Mouse (Mus musculus): ENCODE results near the gene Rpl13.

Gene Rpl13

DNA sequence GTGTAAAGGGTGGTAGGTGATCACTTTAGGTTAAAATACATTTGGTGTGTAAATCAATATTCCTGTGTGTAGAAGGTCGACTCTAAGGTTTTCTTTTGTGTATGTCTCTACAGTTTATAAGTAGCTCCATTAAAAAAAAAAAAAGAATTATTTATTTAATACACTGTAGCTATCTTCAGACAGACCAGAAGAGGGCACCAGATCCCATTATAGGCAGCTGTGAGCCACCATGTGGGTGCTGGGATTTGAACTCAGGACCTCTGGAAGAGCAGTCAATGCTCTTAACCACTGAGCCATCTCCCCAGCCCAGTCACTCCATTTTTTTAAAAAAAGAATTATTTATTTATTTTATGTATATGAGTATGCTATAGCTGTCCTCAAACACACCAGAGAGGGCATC, 5.9 kb downstream of the Rpl13 start:
- DNase-seq = no peak

DNA sequence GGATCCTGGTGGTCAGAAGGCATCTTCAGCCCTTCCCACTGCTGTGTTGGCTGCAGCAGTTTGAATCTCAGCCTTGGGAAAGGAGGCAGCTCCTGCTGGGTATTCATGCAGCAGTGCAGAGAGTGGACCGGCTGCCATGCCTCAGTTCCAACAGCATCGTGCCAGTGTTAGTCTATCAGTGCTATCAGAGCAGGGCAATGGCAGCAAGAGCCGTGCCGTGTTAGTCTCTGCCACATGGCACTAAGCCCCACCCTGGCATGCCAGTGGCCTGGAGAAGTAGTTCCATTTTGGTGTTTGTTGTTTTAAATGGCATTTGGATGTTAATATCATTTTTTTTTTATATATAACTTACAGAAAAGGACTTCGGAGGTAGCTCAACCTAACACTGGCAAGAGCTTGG, 6.8 kb downstream of the Rpl13 start:
- DNase-seq = no peak

- peak; percentile 57 to 60 for DNase-seq
Measured at GRCm38 (mm10) chr8:123110649-123111048, 8.5 kb downstream of the Rpl13 start.

DNA sequence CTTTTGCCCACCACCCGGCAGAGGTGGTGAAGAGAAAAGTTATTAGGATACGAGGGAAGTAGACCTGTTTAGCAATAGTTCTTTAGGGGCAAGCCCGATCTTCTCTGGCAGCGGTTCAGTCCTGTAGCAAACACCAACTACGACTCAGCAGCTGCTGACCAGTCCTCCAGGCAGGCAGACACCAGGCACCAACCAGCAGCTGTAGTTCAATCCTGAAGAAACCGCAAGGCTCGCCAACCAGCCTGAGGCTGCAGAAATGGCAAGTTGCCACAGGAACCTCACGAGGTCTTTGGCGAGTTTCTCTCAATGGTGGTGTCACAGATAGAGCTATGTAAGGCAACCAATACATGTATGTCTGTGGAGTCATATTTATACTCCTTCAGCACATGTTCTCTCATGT, 10.7 kb downstream of the Rpl13 start:
- no peak for DNase-seq

DNA sequence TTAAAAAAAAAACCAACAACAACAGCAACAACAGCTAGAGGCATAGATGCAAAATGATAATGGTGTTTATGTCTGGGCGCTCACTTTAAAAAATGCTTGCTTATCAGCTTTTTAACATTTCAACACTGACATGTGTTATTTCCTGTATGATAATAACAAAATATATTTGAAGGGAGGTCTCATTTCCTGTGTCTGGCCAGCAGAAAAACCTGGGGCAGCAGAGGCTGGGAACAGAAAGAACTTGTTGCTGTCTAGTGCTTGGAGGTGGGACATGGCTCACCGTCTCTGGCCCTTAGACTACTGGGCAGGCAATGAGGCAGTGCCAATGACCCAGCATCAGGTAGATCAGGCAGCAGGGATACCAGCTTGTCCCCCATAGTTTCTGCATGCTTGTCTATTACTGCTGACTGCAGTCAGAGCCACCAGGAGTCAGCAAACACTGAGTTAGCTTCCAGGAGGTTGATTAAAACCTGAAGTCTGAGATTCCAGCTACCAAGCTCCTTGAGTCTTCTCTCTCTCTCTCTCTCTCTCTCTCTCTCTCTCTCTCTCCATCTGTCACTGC, 11.8 kb downstream of the Rpl13 start:
- no peak for DNase-seq

- DNase-seq = no peak
Measured at GRCm38 (mm10) chr8:123114644-123115043, 12.5 kb downstream of the Rpl13 start.

DNA sequence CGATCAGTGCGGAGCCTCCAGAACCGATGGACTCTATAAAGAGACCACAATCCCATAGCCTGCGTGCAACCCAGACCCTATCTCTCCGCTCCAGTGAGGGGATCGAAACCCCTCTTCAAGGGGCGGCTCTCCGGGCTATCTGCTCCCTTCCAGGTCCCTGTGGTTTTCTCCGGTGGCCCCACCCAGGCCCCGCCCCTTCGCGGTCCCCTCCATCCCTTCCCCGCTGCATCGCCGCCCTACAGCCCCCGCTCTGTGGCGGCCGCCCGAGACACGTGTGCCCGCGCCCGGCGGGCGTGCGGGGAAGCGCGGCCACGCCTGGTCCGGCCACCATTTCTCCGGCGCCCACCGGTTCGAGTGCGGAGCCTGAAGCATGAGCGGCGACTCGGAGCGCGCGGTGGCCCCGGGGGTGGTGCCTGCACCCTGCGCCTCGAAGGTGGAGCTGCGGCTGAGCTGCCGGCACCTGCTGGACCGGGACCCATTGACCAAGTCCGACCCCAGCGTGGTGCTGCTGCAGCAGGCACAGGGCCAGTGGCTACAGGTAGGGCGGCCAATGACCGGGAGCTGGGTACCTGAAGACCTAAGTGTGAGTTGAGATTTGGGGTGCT, 15.1 kb downstream of the Rpl13 start, which contains the start of gene Cpne7:
Cpne7 (plus strand) TSS at position 248 of the 605 bp plus-strand sequence.
- no peak for DNase-seq

DNA sequence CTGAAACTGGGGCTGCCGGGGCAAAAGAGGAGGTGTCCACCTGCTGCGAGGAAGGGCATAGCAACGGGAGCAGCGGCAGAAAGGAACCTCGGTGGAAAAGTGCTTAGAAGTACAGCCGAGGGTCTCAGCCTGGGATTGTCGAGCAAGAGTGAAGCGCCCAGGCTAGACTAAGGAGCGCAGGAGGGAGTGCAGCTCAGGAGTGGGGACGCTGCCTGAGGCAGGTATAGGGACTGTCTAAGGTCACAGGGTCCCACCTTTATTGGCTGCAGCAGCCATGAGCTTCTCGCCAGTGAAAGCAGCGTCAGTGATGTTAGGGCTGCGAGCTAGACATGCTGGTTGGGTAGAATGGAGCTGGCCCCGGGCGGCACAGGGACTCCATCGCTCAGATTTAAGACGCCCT, 15.6 kb downstream of the Rpl13 start:
- no peak for DNase-seq

DNA sequence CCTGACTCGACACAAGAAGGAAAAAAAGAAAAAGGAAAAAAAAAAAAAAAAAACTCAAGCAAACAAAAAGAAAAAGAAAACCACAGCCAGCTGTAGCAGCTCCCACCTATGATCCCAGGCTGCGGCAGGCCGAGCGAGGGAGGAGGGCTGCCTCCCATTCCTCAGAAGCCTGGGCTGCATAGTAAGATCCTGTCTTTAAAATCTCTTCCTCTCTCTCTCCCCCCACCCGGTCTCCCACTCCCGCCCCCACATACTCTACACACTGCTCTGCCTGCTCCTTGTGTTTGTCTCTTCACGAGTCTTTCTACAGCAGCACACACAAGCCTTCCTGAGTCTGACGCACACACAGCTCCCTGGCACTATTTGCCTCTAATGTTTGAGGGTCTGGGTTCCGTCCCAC, 19.9 kb downstream of the Rpl13 start:
- no peak for DNase-seq

GRCm38 (mm10) chr8:123122670-123123069, 20.5 kb downstream of the Rpl13 start:
- no peak for DNase-seq

GRCm38 (mm10) chr8:123126193-123126816, 24.2 kb downstream of the Rpl13 start:
- DNase-seq = peak; percentile 22 to 32

DNA sequence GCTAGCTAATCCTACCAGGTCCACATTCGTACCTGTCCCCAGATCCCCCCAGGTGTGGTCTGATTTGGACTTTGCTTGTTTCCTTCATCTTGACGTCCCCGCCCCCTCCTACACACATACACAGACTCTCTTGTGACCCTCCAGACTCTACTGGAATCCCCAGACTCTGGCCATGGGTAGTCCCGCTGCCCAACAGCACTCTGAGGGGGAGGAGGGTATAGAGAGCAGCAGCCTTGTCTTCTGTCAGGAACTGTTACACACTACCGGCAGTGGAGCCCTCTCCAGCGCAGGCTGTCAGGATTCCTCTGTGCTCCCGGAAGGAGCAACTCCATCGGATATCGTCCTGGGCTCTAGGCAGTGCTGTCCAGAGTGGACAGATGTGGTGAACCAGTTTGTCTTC, 28.9 kb downstream of the Rpl13 start:
- no peak for DNase-seq

DNA sequence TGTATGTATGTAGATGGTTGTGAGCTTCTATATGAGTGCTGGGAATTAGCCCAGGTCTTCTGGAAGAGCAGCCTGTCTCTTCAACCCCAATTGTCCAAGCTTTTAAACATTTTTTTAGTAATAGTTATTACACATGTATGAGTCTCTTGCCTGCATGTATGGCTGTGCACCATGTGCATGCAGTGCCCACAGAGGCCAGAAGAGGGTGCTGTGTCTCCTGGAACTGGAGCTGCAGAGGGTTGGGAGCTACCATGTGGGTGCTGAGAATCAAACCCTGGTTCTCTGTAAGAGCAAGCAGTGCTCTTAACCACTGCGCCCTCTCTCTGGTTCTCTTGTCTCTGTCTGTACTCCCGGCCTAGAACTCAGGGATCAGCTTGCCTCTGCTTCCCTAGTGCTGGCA, 30.8 kb downstream of the Rpl13 start:
- DNase-seq = no peak

DNA sequence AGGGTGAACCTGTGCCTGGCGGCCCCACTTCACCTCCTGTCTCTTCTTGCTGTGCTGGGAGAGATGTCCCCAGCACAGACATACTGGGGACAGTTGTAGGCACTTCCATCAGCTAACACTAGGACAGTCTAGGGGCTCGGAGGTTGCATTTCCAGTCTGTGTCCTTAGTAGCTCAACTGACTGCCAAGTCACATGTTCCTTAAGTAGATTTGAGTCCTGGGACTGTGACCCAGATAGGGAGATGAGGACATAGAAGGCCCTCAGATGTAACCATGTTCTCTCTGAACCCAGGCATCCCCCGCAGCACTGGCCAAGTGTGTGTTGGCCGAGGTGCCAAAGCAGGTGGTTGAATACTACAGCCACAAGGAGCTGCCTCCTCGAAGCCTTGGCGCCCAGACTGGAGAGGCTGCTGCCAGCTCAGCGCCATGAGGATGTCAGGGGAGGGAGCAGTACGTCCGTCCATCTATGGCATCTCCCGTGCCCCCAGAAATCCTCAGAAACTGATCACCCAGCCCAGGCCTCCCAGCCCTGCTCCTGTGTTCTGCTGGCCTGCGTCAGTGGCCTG, 32.1 kb downstream of the Rpl13 start:
- DNase-seq = no peak

DNA sequence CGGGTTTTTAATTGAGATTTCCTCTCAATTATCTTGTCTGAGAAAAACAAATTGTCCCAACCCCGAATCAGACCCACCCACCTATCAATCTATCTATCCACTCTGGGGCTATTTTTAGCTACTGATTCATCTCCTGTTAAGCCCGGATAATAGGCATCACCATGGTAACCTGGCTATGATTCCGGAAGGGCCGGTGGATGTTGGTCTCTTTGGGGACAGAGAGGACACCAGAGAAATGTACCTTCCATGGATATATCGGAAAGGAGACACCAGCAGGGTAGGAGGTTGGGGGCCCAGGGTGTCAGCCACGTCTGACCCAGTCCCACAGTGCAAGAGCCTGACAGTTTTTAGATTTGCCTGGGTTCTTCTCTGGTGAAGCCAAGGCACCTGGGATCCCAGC, 33.3 kb downstream of the Rpl13 start:
- no peak for DNase-seq

GRCm38 (mm10) chr8:123135806-123136205, 33.7 kb downstream of the Rpl13 start:
- no peak for DNase-seq

DNA sequence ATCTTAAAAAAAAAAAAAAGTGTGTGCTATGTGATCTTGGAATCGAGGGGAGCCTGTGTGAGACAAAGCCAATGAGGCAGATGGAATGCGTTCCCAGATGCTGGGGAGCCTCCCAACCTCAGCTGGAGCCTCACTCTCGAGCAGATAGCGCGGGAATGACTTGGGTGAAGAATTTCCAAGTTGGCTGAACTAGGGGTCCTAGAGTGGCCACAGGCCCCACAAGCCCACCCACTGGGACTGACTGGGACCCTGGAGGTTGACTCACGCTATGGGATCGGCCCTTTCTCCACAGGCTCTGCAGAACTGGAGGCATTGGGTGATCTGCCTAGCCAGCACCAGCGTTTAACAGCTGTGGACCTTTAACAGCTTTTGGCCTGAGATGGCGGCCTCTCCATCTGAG, 34.1 kb downstream of the Rpl13 start:
- DNase-seq = no peak

- DNase-seq = no peak
Measured at GRCm38 (mm10) chr8:123137645-123138077, 35.5 kb downstream of the Rpl13 start.

GRCm38 (mm10) chr8:123138741-123139140, 36.6 kb downstream of the Rpl13 start:
- DNase-seq = no peak

DNA sequence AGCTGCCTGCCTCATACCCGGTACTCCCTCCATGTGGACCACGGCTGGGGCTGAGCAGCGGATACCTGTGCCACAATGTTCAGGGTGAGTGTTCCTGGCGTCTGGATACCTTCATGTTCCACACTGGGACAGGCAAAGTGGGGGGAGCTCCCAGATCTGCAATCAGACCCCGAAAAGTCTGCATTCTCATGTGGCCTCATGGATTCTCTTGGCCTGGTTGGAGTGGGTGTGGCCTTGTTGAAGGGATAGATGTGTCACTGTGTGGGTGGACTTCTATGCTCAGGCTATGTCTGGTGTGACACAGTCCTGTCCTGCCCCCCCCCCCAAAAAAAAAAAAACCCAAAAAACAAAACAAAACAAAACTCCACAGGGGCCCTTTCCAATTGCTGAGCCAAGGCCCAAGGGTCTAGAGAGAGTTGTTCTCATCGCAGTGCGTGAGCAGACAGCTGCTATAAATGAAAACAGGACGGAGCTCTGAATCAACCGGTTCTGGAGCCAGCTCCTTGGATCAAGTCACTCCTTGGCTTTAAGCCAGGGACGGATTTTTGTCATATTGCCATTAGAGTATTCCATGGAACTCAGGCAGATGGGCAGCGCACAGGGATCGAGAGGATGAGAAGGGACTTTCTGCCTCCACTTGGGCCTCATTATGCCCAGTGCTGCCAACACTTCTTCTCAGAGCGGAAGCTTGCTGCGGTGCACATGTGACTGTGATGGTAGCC, 39.8 kb downstream of the Rpl13 start:
- DNase-seq = no peak

- no peak for DNase-seq
Measured at GRCm38 (mm10) chr8:123145279-123145678, 43.1 kb downstream of the Rpl13 start.

DNA sequence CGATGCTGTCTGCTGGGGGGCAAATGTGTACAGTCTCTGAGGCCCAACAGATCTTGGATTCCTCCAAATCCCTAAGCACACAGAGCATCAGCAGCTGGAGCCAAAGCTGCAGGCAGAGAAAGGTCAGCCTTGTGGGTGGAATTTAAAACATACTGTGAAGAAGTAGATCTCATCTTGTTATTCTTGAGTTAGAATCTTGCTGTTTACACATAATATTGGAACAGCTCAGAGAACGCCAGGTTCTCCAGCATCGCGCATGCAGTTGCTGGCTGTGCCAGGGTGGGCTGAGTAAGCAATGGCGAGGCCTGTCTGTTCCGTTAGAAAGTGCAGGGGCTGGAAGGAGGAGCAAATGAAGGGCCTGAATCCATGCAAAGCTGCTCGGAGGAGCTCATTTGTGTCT, 44.2 kb downstream of the Rpl13 start:
- DNase-seq = no peak

GRCm38 (mm10) chr8:123150737-123151171, 48.6 kb downstream of the Rpl13 start:
- DNase-seq = no peak
